Mouse (Mus musculus) midbrain, embryonic 16.5 days (tissue): ENCODE measurements at regions not wholly inside any gene's neighbourhood (a gene's known extent, or its start where the extent isn't known, plus 50 kb on each side); places are given as distances from the start of the nearest gene placed in this dataset.

Experiments used
- ATAC-seq: fragments of 200-750 bp; cut with Nextera tagmentation; 2 replicates; pipeline ENCODE4 v1.8.0; 2017; ENCODE audit warnings: moderate TSS enrichment
- H3K27ac ChIP-seq: fragments of 300-500 bp; sonication (generic); 2 replicates; pipeline ENCODE4 v1.5.1; 2014; ENCODE audit warnings: mild to moderate bottlenecking, low read length, mixed read lengths
- H3K27me3 ChIP-seq: fragments of 300-500 bp; sonication (generic); 2 replicates; pipeline ENCODE4 v1.6.1; 2014; ENCODE audit warnings: low read depth, low read length, mixed read lengths; ENCODE audit not compliant: control insufficient read depth, insufficient read depth
- H3K36me3 ChIP-seq: fragments of 300-500 bp; sonication (generic); 2 replicates; pipeline ENCODE4 v1.6.1; 2014; ENCODE audit warnings: mild to moderate bottlenecking, low read length, moderate library complexity, mixed read lengths; ENCODE audit not compliant: control insufficient read depth, insufficient read depth
- H3K4me1 ChIP-seq: fragments of 300-500 bp; sonication (generic); 2 replicates; pipeline ENCODE4 v1.6.1; 2014; ENCODE audit warnings: mild to moderate bottlenecking, low read length, mixed read lengths; ENCODE audit not compliant: control insufficient read depth, insufficient read depth
- H3K4me2 ChIP-seq: fragments of 300-500 bp; sonication (generic); 2 replicates; pipeline ENCODE4 v1.6.1; 2014; ENCODE audit warnings: mild to moderate bottlenecking, low read length, mixed read lengths
- H3K4me3 ChIP-seq: fragments of 300-500 bp; sonication (generic); 2 replicates; pipeline ENCODE4 v1.5.1; 2014; ENCODE audit warnings: low read depth, mild to moderate bottlenecking, low read length, moderate library complexity, mixed read lengths
- H3K9ac ChIP-seq: fragments of 300-500 bp; sonication (generic); 2 replicates; pipeline ENCODE4 v1.6.1; 2014; ENCODE audit warnings: low read depth, low read length, mixed read lengths
- H3K9me3 ChIP-seq: fragments of 300-500 bp; sonication (generic); replicated peaks from 2 replicates; pipeline ENCODE4 v1.6.1; 2014; ENCODE audit warnings: mild to moderate bottlenecking, low read length, mixed read lengths; ENCODE audit not compliant: control insufficient read depth, poor library complexity, severe bottlenecking
- WGBS: fragments of 180-500 bp; shearing (Covaris S2); extraction: QIAGEN DNeasy Blood & Tissue Kit; methylation state at CpG from one replicate; pipeline ENCODE4 v1.1.7; 2014; 5-methylcytosine and 5-hydroxymethylcytosine counted together

GRCm38 (mm10) chr13:28898900-28899299 is 54.6 kb downstream of the Sox4 start:
- no peaks in the 10 kb centered on the region for H3K27me3 ChIP-seq

GRCm38 (mm10) chr13:28892896-28893295 is 60.6 kb downstream of the Sox4 start:
- no peaks in the 10 kb centered on the region for H3K36me3 ChIP-seq
- no peak overlapping the region for H3K4me3 ChIP-seq
- no peak overlapping the region for H3K9ac ChIP-seq
- H3K27me3 ChIP-seq = no peaks in the 10 kb centered on the region
- no peak overlapping the region for H3K27ac ChIP-seq
- H3K4me1 ChIP-seq = no peaks in the 10 kb centered on the region
- no peak overlapping the region for H3K4me2 ChIP-seq
- 0 out of 2 replicates have a peak, but pooled peaks cover 3% of the 10 kb centered on the region for H3K9me3 ChIP-seq
- WGBS = 83% methylated on average over 6 of the region's 6 CpGs
- ATAC-seq = no peak

More at GRCm38 (mm10) chr13:28898900-28899299, 54.6 kb downstream of the Sox4 start:
- Histone ChIP-seq H3K4me1 (no peaks in the 10 kb centered on the region), H3K9me3 (0 out of 2 replicates have a peak, but pooled peaks cover 3% of the 10 kb centered on the region), H3K4me2 (no peak overlapping the region), H3K4me3 (no peak overlapping the region), H3K27ac (no peak overlapping the region), H3K9ac (no peak overlapping the region), H3K36me3 (no peaks in the 10 kb centered on the region)
- no peak for ATAC-seq
- WGBS = 79% methylated on average over 4 of the region's 4 CpGs

GRCm38 (mm10) chr13:28887098-28887497 is 66.4 kb downstream of the Sox4 start:
- H3K27me3 ChIP-seq = no peaks in the 10 kb centered on the region
- no peak overlapping the region for H3K27ac ChIP-seq
- no peak overlapping the region for H3K9ac ChIP-seq
- no peak for ATAC-seq
- no peaks in the 10 kb centered on the region for H3K9me3 ChIP-seq
- H3K4me1 ChIP-seq = peaks cover 21% of the 10 kb centered on the region
- 12% methylated on average over 13 of the region's 13 CpGs for WGBS
- peak overlapping the region; percentile 6 for H3K4me2 ChIP-seq
- H3K4me3 ChIP-seq = no peak overlapping the region
- no peaks in the 10 kb centered on the region for H3K36me3 ChIP-seq

DNA sequence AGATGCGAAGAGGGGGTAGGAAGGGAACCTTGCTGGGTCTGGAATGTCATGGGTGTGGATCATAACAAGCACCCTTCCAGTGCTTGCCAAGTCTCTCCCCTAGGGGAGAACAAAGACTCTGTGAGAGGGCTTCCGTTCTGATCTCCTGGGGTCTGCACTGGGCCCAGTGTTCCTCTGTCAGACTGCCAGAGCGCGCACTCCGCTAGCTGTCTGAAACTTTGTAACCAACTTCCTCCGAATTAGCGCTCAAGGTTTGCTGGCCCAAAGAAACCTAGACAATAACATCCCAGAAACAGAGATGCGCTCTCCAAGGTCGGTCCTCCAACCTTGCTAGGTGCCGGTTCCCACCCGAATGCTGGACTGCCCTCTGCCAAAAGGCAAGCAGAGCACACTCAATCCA is 66.8 kb downstream of the Sox4 start:
- Histone ChIP-seq H3K4me3 (no peak overlapping the region), H3K36me3 (no peaks in the 10 kb centered on the region), H3K9me3 (no peaks in the 10 kb centered on the region), H3K27ac (no peak overlapping the region), H3K4me1 (peaks cover 25% of the 10 kb centered on the region), H3K4me2 (peak overlapping the region; percentile 6), H3K9ac (no peak overlapping the region), H3K27me3 (no peaks in the 10 kb centered on the region)
- 12% methylated on average over 11 of the region's 11 CpGs for WGBS
- no peak for ATAC-seq

DNA sequence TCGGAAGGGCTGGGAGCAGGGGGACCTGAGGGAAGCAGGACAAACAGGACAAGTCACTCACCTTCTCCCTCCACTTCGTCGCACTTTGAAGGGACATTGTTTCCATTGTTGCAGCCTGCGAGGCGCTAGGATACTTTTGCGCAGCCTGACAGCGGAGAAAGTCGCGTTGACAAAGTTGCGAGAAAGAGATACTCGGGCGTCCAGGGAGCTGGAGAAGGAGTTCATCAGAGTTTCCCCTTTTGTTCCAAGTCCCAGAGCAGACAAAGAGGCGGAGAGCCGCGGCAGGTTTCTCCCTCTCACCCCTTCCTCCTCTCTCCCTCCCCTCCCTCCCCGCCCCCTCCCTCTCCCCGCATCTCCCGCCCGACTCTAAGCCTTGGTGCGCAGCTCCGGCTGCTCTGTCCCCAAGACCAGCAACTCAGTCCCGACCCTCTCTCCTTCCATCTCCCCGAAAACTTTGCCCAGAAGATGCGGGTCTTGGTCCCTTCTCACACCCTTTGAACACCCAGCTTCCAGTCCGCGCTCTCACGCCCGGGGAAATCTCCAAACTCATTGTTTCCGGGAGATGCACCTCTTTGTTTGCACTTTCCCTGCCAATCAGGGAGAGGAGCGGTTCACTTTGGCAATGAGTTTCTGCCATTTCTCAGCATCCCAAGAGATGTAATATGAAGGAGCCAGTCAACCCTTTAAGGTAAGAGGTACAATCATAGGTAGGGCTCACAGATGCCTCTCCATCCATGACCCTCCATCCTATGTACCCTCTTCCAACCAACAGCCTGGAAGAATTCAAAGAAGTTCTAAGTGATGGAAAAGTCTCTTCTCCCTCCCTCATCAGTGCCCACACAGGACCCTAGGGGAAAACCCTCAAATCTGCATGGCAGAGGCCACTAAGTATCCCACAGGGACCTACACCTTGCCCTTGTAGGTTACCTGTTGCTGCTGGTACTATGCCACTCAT is 68.2 kb downstream of the Sox4 start:
- peak overlapping the region; percentile 41 for H3K4me3 ChIP-seq
- H3K4me1 ChIP-seq = peaks cover 28% of the 10 kb centered on the region
- H3K27me3 ChIP-seq = no peaks in the 10 kb centered on the region
- H3K36me3 ChIP-seq = no peaks in the 10 kb centered on the region
- peak overlapping the region; percentile 57 for H3K9ac ChIP-seq
- H3K4me2 ChIP-seq = peak overlapping the region; percentile 74
- ATAC-seq = peak; percentile 40; the same call in 1 of the 2 replicates
- under 1% methylated on average over 29 of the region's 30 CpGs for WGBS
- H3K9me3 ChIP-seq = no peaks in the 10 kb centered on the region
- no peak overlapping the region for H3K27ac ChIP-seq

DNA sequence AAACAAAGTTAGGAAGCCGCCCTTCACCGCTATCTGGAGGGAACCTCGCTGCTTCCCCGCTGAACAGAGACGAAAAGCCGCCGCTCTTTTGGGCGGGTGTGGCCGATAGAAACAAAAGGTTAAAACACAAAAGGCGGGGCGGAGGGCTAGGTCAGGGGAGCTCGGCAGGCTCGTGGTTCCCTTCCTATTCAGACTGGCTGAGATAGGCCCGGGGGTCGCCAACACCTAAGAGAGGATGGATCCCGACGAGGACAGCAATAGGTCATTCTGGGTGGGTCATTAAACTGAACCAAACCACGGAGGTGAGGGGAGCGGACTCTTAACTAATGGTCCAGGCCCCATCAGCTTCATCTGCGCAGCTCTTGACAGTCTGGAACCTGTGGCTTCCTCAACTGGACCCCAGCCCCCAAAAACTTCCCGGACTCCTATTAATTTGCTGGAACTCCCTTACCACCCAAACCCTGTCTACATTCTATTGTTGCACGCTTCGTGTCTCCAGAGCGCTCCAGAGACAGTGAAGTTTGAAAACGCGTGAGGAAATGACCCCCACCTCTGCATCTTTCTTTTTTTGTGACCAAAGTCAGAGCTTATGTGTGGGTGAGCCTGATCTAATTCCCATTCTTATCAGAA is 69.2 kb downstream of the Sox4 start:
- Histone ChIP-seq H3K27ac (no peak overlapping the region), H3K36me3 (no peaks in the 10 kb centered on the region)
- WGBS = 2% methylated on average over 26 of the region's 26 CpGs

GRCm38 (mm10) chr13:28883398-28883797 is 70.1 kb downstream of the Sox4 start:
- Histone ChIP-seq H3K27me3 (no peaks in the 10 kb centered on the region), H3K4me3 (peak overlapping the region; percentile 41), H3K9ac (0 out of 2 replicates have a peak overlapping the region, but pooled peaks have one; percentile 27), H3K4me2 (peak overlapping the region; percentile 74), H3K36me3 (no peaks in the 10 kb centered on the region), H3K9me3 (no peaks in the 10 kb centered on the region), H3K4me1 (peaks cover 31% of the 10 kb centered on the region), H3K27ac (no peak overlapping the region)
- WGBS = 25% methylated on average over 8 of the region's 8 CpGs
- no peak for ATAC-seq

More for the DNA sequence above, 69.2 kb downstream of the Sox4 start:
- ATAC-seq = peak; percentile 40
- Histone ChIP-seq H3K9me3 (no peaks in the 10 kb centered on the region), H3K4me3 (peak overlapping the region; percentile 41), H3K4me2 (peak overlapping the region; percentile 74), H3K27me3 (no peaks in the 10 kb centered on the region), H3K4me1 (peaks cover 28% of the 10 kb centered on the region), H3K9ac (peak overlapping the region; percentile 42)

GRCm38 (mm10) chr13:28880888-28881287 is 72.6 kb downstream of the Sox4 start:
- Histone ChIP-seq H3K4me1 (peaks cover 31% of the 10 kb centered on the region), H3K4me2 (peak overlapping the region; percentile 53), H3K4me3 (peak overlapping the region; percentile 9; the same call in 1 of the 2 replicates), H3K9me3 (no peaks in the 10 kb centered on the region), H3K36me3 (no peaks in the 10 kb centered on the region), H3K27ac (no peak overlapping the region), H3K9ac (no peak overlapping the region), H3K27me3 (no peaks in the 10 kb centered on the region)
- ATAC-seq = no peak
- WGBS = 66% methylated on average over 6 of the region's 6 CpGs

DNA sequence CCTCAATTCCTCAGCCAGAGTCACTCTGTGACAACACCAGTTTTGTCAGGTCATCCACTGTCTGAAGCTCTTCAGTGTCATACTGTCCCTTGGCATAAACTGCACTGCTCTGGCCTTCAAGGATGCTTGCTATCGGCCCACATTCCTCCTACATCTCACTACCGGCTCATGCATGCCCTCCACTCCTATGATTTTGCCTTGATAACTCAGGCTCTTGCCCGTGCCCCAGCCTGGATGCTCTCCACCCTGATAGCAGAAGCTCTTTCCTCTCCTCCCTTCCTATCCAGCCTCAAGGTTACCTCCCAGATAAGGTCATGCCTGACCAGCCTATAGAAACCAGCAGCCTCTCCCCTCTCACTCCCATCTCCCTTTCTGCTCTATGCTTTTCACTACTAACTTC is 74.8 kb downstream of the Sox4 start:
- Histone ChIP-seq H3K9ac (no peak overlapping the region), H3K4me2 (no peak overlapping the region)

More for the DNA sequence above, 74.8 kb downstream of the Sox4 start:
- H3K27ac ChIP-seq = no peak overlapping the region
- ATAC-seq = no peak
- WGBS = 83% methylated on average over 3 of the region's 3 CpGs
- H3K36me3 ChIP-seq = no peaks in the 10 kb centered on the region
- H3K9me3 ChIP-seq = no peaks in the 10 kb centered on the region
- H3K4me1 ChIP-seq = peaks cover 19% of the 10 kb centered on the region
- H3K27me3 ChIP-seq = no peaks in the 10 kb centered on the region
- H3K4me3 ChIP-seq = no peak overlapping the region
